Mouse (Mus musculus): ENCODE measurements around the gene Cd101. TPM values are rescaled to one million over a fixed set of nuclear protein-coding genes. Genes with fewer than 3 reads are reported as not detected.

Gene Cd101
- polyA plus RNA-seq, 1 experiment from 2014 or later: not detected

Other genes starting within 250 kb of the Cd101 start
- not detected in 2 replicates for gene Vtcn1, start 204.1 kb downstream of the Cd101 start, polyA plus RNA-seq (2015; fragmentation: Nextera tagmentation; extraction: Ambion mirVana)
- gene Trim45, start 107.4 kb downstream of the Cd101 start, polyA plus RNA-seq (2015; fragmentation: Nextera tagmentation; extraction: Ambion mirVana): 7.9 and 8.6 TPM in 2 replicates
- gene Ttf2, start 59.9 kb downstream of the Cd101 start, polyA plus RNA-seq (2015; fragmentation: Nextera tagmentation; extraction: Ambion mirVana): 2.7 and 3.1 TPM in 2 replicates
- 2.6 and 2.9 TPM in 2 replicates for gene Ptgfrn, start 80.7 kb upstream of the Cd101 start, polyA plus RNA-seq (2015; fragmentation: Nextera tagmentation; extraction: Ambion mirVana)